Mouse (Mus musculus) embryonic facial prominence, embryonic 12.5 days (tissue): ENCODE data around the gene Otop2. TPM values are rescaled to one million over a fixed set of nuclear protein-coding genes. Genes with fewer than 3 reads are reported as not detected.
A peak's percentile ranks its signal among the peaks of the same experiment; 100 is the strongest.

Source experiments
- ATAC-seq: fragments of 200-750 bp; cut with Nextera tagmentation; 2 replicates; pipeline ENCODE4 v1.8.0; 2017; ENCODE audit not compliant: insufficient number of reproducible peaks, insufficient read depth, low FRiP score, low TSS enrichment
- H3K27ac ChIP-seq: fragments of 300-500 bp; sonication (generic); 2 replicates; pipeline ENCODE4 v1.5.1; 2016; ENCODE audit warnings: mild to moderate bottlenecking
- H3K27me3 ChIP-seq: fragments of 300-500 bp; sonication (generic); 2 replicates; pipeline ENCODE4 v1.6.1; 2016; ENCODE audit warnings: mild to moderate bottlenecking, moderate library complexity
- H3K36me3 ChIP-seq: fragments of 300-500 bp; sonication (generic); 2 replicates; pipeline ENCODE4 v1.6.1; 2016; ENCODE audit warnings: mild to moderate bottlenecking
- H3K4me1 ChIP-seq: fragments of 300-500 bp; sonication (generic); 2 replicates; pipeline ENCODE4 v1.6.1; 2016
- H3K4me2 ChIP-seq: fragments of 300-500 bp; sonication (generic); replicated peaks from 2 replicates; pipeline ENCODE4 v1.6.1; 2016; ENCODE audit warnings: mild to moderate bottlenecking, moderate library complexity
- H3K4me3 ChIP-seq: fragments of 300-500 bp; sonication (generic); 2 replicates; pipeline ENCODE4 v1.5.1; 2016; ENCODE audit warnings: mild to moderate bottlenecking
- H3K9ac ChIP-seq: fragments of 300-500 bp; sonication (generic); 2 replicates; pipeline ENCODE4 v1.6.1; 2016; ENCODE audit warnings: mild to moderate bottlenecking, moderate library complexity
- H3K9me3 ChIP-seq: fragments of 300-500 bp; sonication (generic); 2 replicates; pipeline ENCODE4 v1.6.1; 2016; ENCODE audit warnings: mild to moderate bottlenecking, moderate library complexity
- WGBS: fragments of 180-500 bp; shearing (Covaris S2); methylation state at CpG from one replicate; pipeline ENCODE4 v1.1.7; 2016; 5-methylcytosine and 5-hydroxymethylcytosine counted together
- polyA plus RNA-seq: library from polyadenylated mRNA; unstranded; fragments of >200 nt; fragmentation: Nextera tagmentation; extraction: Ambion mirVana; gene quantifications from 2 replicates; pipeline ENCODE4 v1.2.1, GENCODE M21; 2016

Gene Otop2
- polyA plus RNA-seq, 1 experiment from 2014 or later, result 0.19 TPM

- ATAC-seq, result no peak
- no peak overlapping the region for H3K4me3 ChIP-seq
- peaks cover 4% of the 10 kb centered on the region; the same call in 1 of the 2 replicates for H3K4me1 ChIP-seq
- no peaks in the 10 kb centered on the region for H3K36me3 ChIP-seq
- H3K9me3 ChIP-seq, result no peaks in the 10 kb centered on the region
- peaks cover 71% of the 10 kb centered on the region for H3K27me3 ChIP-seq
- no peak overlapping the region for H3K9ac ChIP-seq
- WGBS, result 54% methylated on average over 12 of the region's 12 CpGs
- no peak overlapping the region for H3K27ac ChIP-seq
- H3K4me2 ChIP-seq, result no peak overlapping the region
Observed at GRCm38 (mm10) chr11:115335223-115335622, 28.3 kb downstream of the Otop2 start.

- no peak overlapping the region for H3K4me3 ChIP-seq
- 10% methylated on average over 6 of the region's 6 CpGs for WGBS
Observed at GRCm38 (mm10) chr11:115336115-115336514, 29.2 kb downstream of the Otop2 start.

GRCm38 (mm10) chr11:115337350-115337749, 30.4 kb downstream of the Otop2 start:
- no peaks in the 10 kb centered on the region for H3K36me3 ChIP-seq
- no peaks in the 10 kb centered on the region for H3K9me3 ChIP-seq
- no peak overlapping the region; the same call in 1 of the 2 replicates for H3K9ac ChIP-seq
- H3K4me3 ChIP-seq, result no peak overlapping the region
- ATAC-seq, result no peak
- WGBS, result 50% methylated on average over 3 of the region's 3 CpGs
- H3K27me3 ChIP-seq, result peaks cover 74% of the 10 kb centered on the region
- no peak overlapping the region for H3K4me2 ChIP-seq
- peaks cover 4% of the 10 kb centered on the region; the same call in 1 of the 2 replicates for H3K4me1 ChIP-seq
- no peak overlapping the region for H3K27ac ChIP-seq

More at GRCm38 (mm10) chr11:115336115-115336514, 29.2 kb downstream of the Otop2 start:
- H3K27ac ChIP-seq, result no peak overlapping the region
- peaks cover 75% of the 10 kb centered on the region for H3K27me3 ChIP-seq
- no peaks in the 10 kb centered on the region for H3K9me3 ChIP-seq
- no peak overlapping the region for H3K4me2 ChIP-seq
- peaks cover 4% of the 10 kb centered on the region; the same call in 1 of the 2 replicates for H3K4me1 ChIP-seq
- ATAC-seq, result no peak
- no peaks in the 10 kb centered on the region for H3K36me3 ChIP-seq
- no peak overlapping the region for H3K9ac ChIP-seq

- H3K27ac ChIP-seq, result no peak overlapping the region
- peaks cover 69% of the 10 kb centered on the region for H3K27me3 ChIP-seq
- 63% methylated on average over 1 of the region's 1 CpGs for whole genome bisulfite sequencing
- H3K4me2 ChIP-seq, result no peak overlapping the region
- H3K4me1 ChIP-seq, result peaks cover 4% of the 10 kb centered on the region; the same call in 1 of the 2 replicates
- H3K9ac ChIP-seq, result no peak overlapping the region; the same call in 1 of the 2 replicates
- H3K4me3 ChIP-seq, result no peak overlapping the region
- no peak for ATAC-seq
- H3K9me3 ChIP-seq, result no peaks in the 10 kb centered on the region
- H3K36me3 ChIP-seq, result no peaks in the 10 kb centered on the region
Observed at GRCm38 (mm10) chr11:115337826-115338225, 30.9 kb downstream of the Otop2 start.

- WGBS, result 71% methylated on average over 2 of the region's 2 CpGs
- Histone ChIP-seq H3K4me3 (no peak overlapping the region), H3K36me3 (no peaks in the 10 kb centered on the region), H3K9me3 (no peaks in the 10 kb centered on the region), H3K4me1 (peaks cover 17% of the 10 kb centered on the region), H3K27me3 (peaks cover 54% of the 10 kb centered on the region), H3K4me2 (no peak overlapping the region), H3K9ac (no peak overlapping the region), H3K27ac (no peak overlapping the region)
- no peak for ATAC-seq
Observed at GRCm38 (mm10) chr11:115341246-115341645, 34.3 kb downstream of the Otop2 start.

GRCm38 (mm10) chr11:115341866-115342265, 34.9 kb downstream of the Otop2 start:
- H3K27ac ChIP-seq, result no peak overlapping the region
- H3K9ac ChIP-seq, result no peak overlapping the region
- 69% methylated on average over 6 of the region's 6 CpGs for WGBS
- ATAC-seq, result no peak
- H3K4me3 ChIP-seq, result no peak overlapping the region
- H3K36me3 ChIP-seq, result no peaks in the 10 kb centered on the region
- H3K27me3 ChIP-seq, result peaks cover 52% of the 10 kb centered on the region
- H3K9me3 ChIP-seq, result no peaks in the 10 kb centered on the region
- no peak overlapping the region for H3K4me2 ChIP-seq
- peaks cover 19% of the 10 kb centered on the region for H3K4me1 ChIP-seq

GRCm38 (mm10) chr11:115344967-115345366, 38.0 kb downstream of the Otop2 start:
- Histone ChIP-seq H3K4me2 (no peak overlapping the region), H3K9ac (peak overlapping the region; percentile 2; the same call in 1 of the 2 replicates), H3K27ac (peak overlapping the region; percentile 7; the same call in 1 of the 2 replicates), H3K4me3 (no peak overlapping the region), H3K9me3 (no peaks in the 10 kb centered on the region), H3K27me3 (peaks cover 41% of the 10 kb centered on the region), H3K36me3 (no peaks in the 10 kb centered on the region), H3K4me1 (peaks cover 19% of the 10 kb centered on the region)
- WGBS, result 8% methylated on average over 12 of the region's 12 CpGs
- ATAC-seq, result no peak

- Histone ChIP-seq H3K4me3 (no peak overlapping the region), H3K4me1 (peaks cover 19% of the 10 kb centered on the region), H3K36me3 (no peaks in the 10 kb centered on the region), H3K27ac (peak overlapping the region; percentile 7), H3K27me3 (peaks cover 35% of the 10 kb centered on the region), H3K9me3 (no peaks in the 10 kb centered on the region), H3K4me2 (0 out of 2 replicates have a peak overlapping the region, but pooled peaks have one; percentile 11), H3K9ac (no peak overlapping the region)
- no peak for ATAC-seq
- 9% methylated on average over 7 of the region's 7 CpGs for WGBS
Observed at GRCm38 (mm10) chr11:115345515-115345914, 38.6 kb downstream of the Otop2 start.

- WGBS, result 60% methylated on average over 17 of the region's 17 CpGs
- Histone ChIP-seq H3K4me3 (no peak overlapping the region), H3K27me3 (peaks cover 31% of the 10 kb centered on the region), H3K9ac (no peak overlapping the region), H3K36me3 (no peaks in the 10 kb centered on the region), H3K4me1 (peaks cover 19% of the 10 kb centered on the region), H3K9me3 (no peaks in the 10 kb centered on the region), H3K4me2 (no peak overlapping the region), H3K27ac (no peak overlapping the region)
- ATAC-seq, result no peak
Observed at GRCm38 (mm10) chr11:115348681-115349248, 41.8 kb downstream of the Otop2 start.

- Histone ChIP-seq H3K4me1 (peaks cover 15% of the 10 kb centered on the region), H3K27ac (no peak overlapping the region), H3K9me3 (no peaks in the 10 kb centered on the region), H3K36me3 (no peaks in the 10 kb centered on the region), H3K4me2 (no peak overlapping the region), H3K27me3 (peaks cover 31% of the 10 kb centered on the region), H3K9ac (no peak overlapping the region), H3K4me3 (no peak overlapping the region)
- no peak for ATAC-seq
- WGBS, result 86% methylated on average over 3 of the region's 4 CpGs
Observed at GRCm38 (mm10) chr11:115349976-115350375, 43.0 kb downstream of the Otop2 start.

GRCm38 (mm10) chr11:115353375-115353774, 46.4 kb downstream of the Otop2 start:
- 89% methylated on average over 5 of the region's 5 CpGs for WGBS
- Histone ChIP-seq H3K27me3 (peaks cover 37% of the 10 kb centered on the region), H3K27ac (no peak overlapping the region), H3K4me2 (no peak overlapping the region), H3K4me1 (no peaks in the 10 kb centered on the region), H3K4me3 (no peak overlapping the region), H3K9ac (no peak overlapping the region), H3K9me3 (no peaks in the 10 kb centered on the region), H3K36me3 (no peaks in the 10 kb centered on the region)
- ATAC-seq, result no peak

GRCm38 (mm10) chr11:115354183-115354582, 47.2 kb downstream of the Otop2 start:
- Histone ChIP-seq H3K4me3 (no peak overlapping the region), H3K36me3 (no peaks in the 10 kb centered on the region), H3K27me3 (peaks cover 37% of the 10 kb centered on the region), H3K4me1 (peaks cover 5% of the 10 kb centered on the region; the same call in 1 of the 2 replicates), H3K9me3 (no peaks in the 10 kb centered on the region), H3K27ac (no peak overlapping the region), H3K9ac (no peak overlapping the region), H3K4me2 (no peak overlapping the region)
- 7% methylated on average over 8 of the region's 8 CpGs for WGBS
- ATAC-seq, result no peak
